Mouse (Mus musculus): ENCODE results near the gene Dlx5. TPM values are rescaled to one million over a fixed set of nuclear protein-coding genes. Genes with fewer than 3 reads are reported as not detected.
A peak's percentile ranks its signal among the peaks of the same experiment; 100 is the strongest.

The Dlx5 gene
- total and polyA plus RNA-seq, 2 experiments from 2014 or later: 0.49 to 6.7 TPM

DNA sequence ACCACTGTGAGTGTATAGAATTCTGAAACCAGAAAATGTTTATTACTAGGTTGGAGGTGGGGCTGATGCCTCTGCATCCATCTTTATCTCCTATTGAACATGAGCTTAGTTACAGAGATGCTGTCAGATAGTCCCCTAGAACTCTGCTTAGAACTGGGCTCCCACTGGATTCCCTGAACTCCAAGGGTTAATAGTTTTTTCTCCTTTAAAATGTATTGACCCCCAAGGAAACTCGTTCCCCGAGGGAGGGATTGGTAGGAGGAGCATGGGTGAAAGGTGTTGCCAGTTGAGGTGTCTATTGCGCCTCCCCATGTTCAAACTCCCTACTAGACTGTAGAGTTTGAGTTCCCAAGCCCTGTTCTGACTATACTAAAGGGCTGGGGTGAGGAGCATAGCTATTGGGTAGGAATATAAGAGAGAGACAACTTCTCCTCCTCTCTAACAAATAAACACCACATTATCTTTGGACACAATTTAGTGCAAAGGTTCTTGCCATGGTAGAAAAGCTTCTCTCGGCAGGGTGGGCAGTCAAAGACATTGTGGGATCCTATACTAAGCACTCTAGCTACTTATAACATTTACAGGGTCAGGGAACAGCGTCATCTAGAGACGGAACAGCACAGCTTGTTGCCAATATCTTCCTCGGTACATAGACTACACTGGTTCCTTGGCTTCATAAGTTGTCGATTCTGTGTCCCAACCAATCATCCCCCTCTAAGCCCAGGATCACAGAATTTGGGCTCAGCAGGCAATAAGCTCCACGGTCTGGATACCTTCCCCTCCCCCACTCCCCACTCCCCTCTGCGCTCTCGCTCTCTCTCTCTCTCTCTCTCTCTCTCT, 11.7 kb downstream of the Dlx5 start:
- H3K4me1 ChIP-seq (ENCODE audit: insufficient read depth, low read length): no peaks in the 10 kb centered on the region
- no peak overlapping the region for H3K4me3 ChIP-seq (ENCODE audit: low read depth, low read length)
- no peaks in the 10 kb centered on the region for H3K9me3 ChIP-seq (ENCODE audit: low read length)
- DNase-seq (ENCODE audit: low spot score) (no peak), ATAC-seq (ENCODE audit: low FRiP score) (no peak)
- H3K36me3 ChIP-seq (ENCODE audit: insufficient read depth, low read length): no peaks in the 10 kb centered on the region
- WGBS: under 1% methylated on average over 11 of the region's 11 CpGs
- H3K27ac ChIP-seq (ENCODE audit: low read depth, low read length): no peak overlapping the region
- no peak overlapping the region for H3K9ac ChIP-seq (replicated peaks; ENCODE audit: low read length, poor library complexity, severe bottlenecking)
- peak; percentile 19; the same call in 1 of the 2 replicates for TF ChIP-seq CTCF (IDR thresholded peaks at IDR 0.05)
- H3K27me3 ChIP-seq (ENCODE audit: insufficient read depth, low read length): peaks cover 78% of the 10 kb centered on the region
- H3K4me2 ChIP-seq (ENCODE audit: low read depth, low read length, poor library complexity, severe bottlenecking): no peak overlapping the region

GRCm38 (mm10) chr6:6869041-6869685, 12.7 kb downstream of the Dlx5 start:
- H3K4me1 ChIP-seq (ENCODE audit: insufficient read depth, low read length): no peaks in the 10 kb centered on the region
- WGBS: 2% methylated on average over 13 of the region's 13 CpGs
- H3K4me3 ChIP-seq (ENCODE audit: low read depth, low read length): no peak overlapping the region
- no peak for TF ChIP-seq CTCF (IDR thresholded peaks at IDR 0.05)
- H3K36me3 ChIP-seq (ENCODE audit: insufficient read depth, low read length): no peaks in the 10 kb centered on the region
- ATAC-seq (ENCODE audit: low FRiP score): no peak
- no peak overlapping the region for H3K9ac ChIP-seq (replicated peaks; ENCODE audit: low read length, poor library complexity, severe bottlenecking)
- DNase-seq (ENCODE audit: low spot score): no peak
- H3K4me2 ChIP-seq (ENCODE audit: low read depth, low read length, poor library complexity, severe bottlenecking): no peak overlapping the region
- no peak overlapping the region for H3K27ac ChIP-seq (ENCODE audit: low read depth, low read length)
- H3K27me3 ChIP-seq (ENCODE audit: insufficient read depth, low read length): peaks cover 74% of the 10 kb centered on the region
- H3K9me3 ChIP-seq (ENCODE audit: low read length): no peaks in the 10 kb centered on the region

DNA sequence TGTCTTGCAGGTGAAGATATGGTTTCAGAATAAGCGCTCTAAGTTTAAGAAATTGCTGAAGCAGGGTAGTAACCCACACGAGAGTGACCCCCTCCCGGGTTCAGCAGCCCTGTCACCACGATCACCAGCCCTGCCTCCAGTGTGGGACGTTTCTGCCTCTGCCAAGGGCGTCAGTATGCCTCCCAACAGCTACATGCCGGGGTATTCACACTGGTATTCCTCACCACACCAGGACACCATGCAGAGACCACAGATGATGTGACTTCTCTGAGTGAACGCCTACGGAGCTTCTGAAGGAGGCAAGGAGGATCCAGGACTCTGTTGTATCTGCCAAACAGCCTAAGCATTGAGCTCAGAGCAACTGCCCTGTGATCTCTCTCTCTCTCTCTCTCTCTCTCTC, 14.9 kb downstream of the Dlx5 start:
- ATAC-seq (ENCODE audit: low FRiP score) (no peak), DNase-seq (ENCODE audit: low spot score) (no peak)
- peaks cover 75% of the 10 kb centered on the region for H3K27me3 ChIP-seq (ENCODE audit: insufficient read depth, low read length)
- no peaks in the 10 kb centered on the region for H3K9me3 ChIP-seq (ENCODE audit: low read length)
- H3K9ac ChIP-seq (replicated peaks; ENCODE audit: low read length, poor library complexity, severe bottlenecking): no peak overlapping the region
- no peak overlapping the region for H3K27ac ChIP-seq (ENCODE audit: low read depth, low read length)
- no peak for TF ChIP-seq CTCF (IDR thresholded peaks at IDR 0.05)
- H3K4me1 ChIP-seq (ENCODE audit: insufficient read depth, low read length): no peaks in the 10 kb centered on the region
- WGBS: under 1% methylated on average over 9 of the region's 9 CpGs
- H3K36me3 ChIP-seq (ENCODE audit: insufficient read depth, low read length): no peaks in the 10 kb centered on the region
- H3K4me3 ChIP-seq (ENCODE audit: low read depth, low read length): no peak overlapping the region
- H3K4me2 ChIP-seq (ENCODE audit: low read depth, low read length, poor library complexity, severe bottlenecking): no peak overlapping the region

DNA sequence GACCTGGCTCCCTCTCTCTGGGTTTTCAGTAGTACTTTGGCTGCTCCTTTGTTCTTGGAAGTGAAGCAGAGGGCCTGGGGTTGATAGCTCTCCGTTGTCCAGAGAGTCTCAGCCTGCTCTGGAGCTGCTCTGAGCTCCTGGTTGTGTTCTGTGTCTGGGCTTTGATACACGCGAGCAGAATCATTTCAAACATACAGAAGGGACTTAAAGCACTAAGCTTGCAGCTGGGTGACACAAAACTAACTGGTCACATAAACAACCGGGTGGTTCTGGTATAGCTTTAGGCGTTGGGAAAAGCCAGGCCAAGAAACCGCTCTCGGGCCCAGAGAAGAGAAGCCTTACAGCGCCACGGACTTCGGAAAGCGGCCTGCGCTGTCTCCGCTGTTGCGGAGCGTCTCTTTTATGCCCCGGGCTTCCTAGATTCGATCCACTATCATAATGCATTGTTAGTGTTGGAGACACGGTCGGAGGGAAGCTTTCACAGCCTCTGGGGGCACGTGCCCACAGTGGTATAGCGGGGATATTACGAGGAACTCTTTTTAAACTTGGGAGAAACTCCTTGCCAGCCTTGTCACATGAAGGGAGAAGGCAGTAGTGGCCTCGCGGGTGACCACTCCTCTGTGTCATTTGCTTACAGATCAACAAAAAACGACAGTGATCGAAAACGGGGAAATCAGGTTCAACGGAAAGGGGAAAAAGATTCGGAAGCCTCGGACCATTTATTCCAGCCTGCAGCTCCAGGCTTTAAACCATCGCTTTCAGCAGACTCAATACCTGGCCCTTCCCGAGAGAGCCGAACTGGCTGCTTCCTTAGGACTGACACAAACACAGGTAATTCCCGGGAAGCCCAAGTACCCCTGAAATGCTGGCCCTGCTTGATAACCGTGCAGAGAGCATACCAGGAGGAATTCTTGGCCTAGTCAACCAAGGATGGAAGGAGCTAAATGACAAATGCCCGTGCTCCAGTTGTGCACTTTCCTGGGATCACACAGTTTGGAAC, 17.1 kb downstream of the Dlx5 start:
- no peak overlapping the region; the same call in 1 of the 2 replicates for H3K4me3 ChIP-seq (ENCODE audit: low read depth, low read length)
- no peaks in the 10 kb centered on the region for H3K4me1 ChIP-seq (ENCODE audit: insufficient read depth, low read length)
- WGBS: 4% methylated on average over 36 of the region's 36 CpGs
- no peaks in the 10 kb centered on the region for H3K9me3 ChIP-seq (ENCODE audit: low read length)
- ATAC-seq (ENCODE audit: low FRiP score) (no peak), DNase-seq (ENCODE audit: low spot score) (no peak)
- TF ChIP-seq CTCF (IDR thresholded peaks at IDR 0.05): no peak
- H3K9ac ChIP-seq (replicated peaks; ENCODE audit: low read length, poor library complexity, severe bottlenecking): no peak overlapping the region
- H3K27ac ChIP-seq (ENCODE audit: low read depth, low read length): no peak overlapping the region
- H3K36me3 ChIP-seq (ENCODE audit: insufficient read depth, low read length): no peaks in the 10 kb centered on the region
- H3K4me2 ChIP-seq (ENCODE audit: low read depth, low read length, poor library complexity, severe bottlenecking): no peak overlapping the region
- peaks cover 64% of the 10 kb centered on the region for H3K27me3 ChIP-seq (ENCODE audit: insufficient read depth, low read length)

DNA sequence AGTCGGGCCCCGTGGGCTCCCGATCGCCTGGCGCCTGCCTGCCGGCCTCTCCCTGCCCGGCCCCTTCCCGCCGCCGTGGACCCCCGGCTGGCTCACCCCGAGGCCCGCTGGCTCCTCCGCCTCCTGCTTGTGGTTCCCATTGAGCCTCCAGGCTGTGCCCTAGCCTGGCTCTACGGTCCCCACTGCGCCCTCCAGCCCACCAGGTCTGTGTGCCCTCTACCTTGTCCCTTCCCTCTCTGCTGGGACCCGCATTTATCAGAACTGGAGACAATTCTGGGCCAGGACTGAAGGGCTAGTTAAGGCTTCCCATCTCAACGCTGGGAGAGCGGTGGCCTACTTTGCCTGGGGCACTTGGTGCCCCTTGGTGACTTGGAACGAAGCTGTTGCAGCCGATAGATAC, 17.9 kb downstream of the Dlx5 start:
- H3K4me3 ChIP-seq (ENCODE audit: low read depth, low read length): peak overlapping the region; percentile 27
- no peak overlapping the region for H3K27ac ChIP-seq (ENCODE audit: low read depth, low read length)
- peaks cover 71% of the 10 kb centered on the region for H3K27me3 ChIP-seq (ENCODE audit: insufficient read depth, low read length)
- no peak for DNase-seq (ENCODE audit: low spot score)
- H3K36me3 ChIP-seq (ENCODE audit: insufficient read depth, low read length): no peaks in the 10 kb centered on the region
- H3K4me2 ChIP-seq (ENCODE audit: low read depth, low read length, poor library complexity, severe bottlenecking): peak overlapping the region; percentile 51
- peak; percentile 11; the same call in 1 of the 2 replicates for ATAC-seq (ENCODE audit: low FRiP score)
- H3K9me3 ChIP-seq (ENCODE audit: low read length): no peaks in the 10 kb centered on the region
- H3K9ac ChIP-seq (replicated peaks; ENCODE audit: low read length, poor library complexity, severe bottlenecking): no peak overlapping the region
- no peak for TF ChIP-seq CTCF (IDR thresholded peaks at IDR 0.05)
- under 1% methylated on average over 9 of the region's 21 CpGs for WGBS
- no peaks in the 10 kb centered on the region for H3K4me1 ChIP-seq (ENCODE audit: insufficient read depth, low read length)

Measured in midbrain, postnatal 0 days (tissue).